Mouse (Mus musculus) spleen, adult 18-20 months (tissue): ENCODE data around the gene Thsd4.
A peak's percentile ranks its signal among the peaks of the same experiment; 100 is the strongest.
"Not testable (repeated sequence)": the region's sequence is repeated elsewhere in the genome, so short reads cannot be mapped to it uniquely, and the experiment has no call there.

Source experiments
- DNase-seq, 2 experiments: peaks; one replicate each; pipeline ENCODE4 v3.0.0; 2022; ENCODE audit warnings: mixed read lengths in 2 of 2

The Thsd4 gene

DNA sequence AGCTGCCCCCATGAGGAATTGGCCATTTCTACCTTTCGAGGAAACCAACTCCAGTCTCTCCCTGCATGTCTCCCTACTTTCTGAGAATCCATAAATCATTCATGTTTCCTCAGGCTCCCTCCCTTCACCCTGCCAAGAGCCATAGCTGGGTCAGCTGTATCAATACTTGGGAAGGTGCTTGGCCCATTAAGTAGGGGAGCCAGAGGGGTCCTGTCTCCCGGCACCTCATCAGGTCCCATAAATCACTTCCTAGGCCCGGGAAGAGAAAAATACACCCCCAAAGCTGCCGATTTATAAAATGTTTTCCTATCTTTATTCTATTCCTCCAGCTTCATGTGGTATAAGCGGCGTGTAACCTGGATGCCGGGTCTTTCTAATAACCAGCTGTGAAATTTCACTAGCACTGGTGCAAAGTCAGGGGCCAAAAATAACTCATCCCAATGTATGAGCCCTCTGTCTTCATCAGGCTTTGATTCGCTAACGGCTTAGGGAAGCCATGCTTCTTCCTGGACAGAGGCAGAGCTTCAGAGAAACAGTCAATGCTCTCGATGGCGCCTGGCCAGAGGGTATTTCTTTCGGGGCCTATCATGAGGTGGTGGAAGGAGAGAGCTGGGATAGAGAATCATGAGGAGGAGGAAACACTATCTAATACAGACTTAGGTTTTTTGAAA, 323.2 kb downstream of the Thsd4 start:
- no peak for DNase-seq

DNA sequence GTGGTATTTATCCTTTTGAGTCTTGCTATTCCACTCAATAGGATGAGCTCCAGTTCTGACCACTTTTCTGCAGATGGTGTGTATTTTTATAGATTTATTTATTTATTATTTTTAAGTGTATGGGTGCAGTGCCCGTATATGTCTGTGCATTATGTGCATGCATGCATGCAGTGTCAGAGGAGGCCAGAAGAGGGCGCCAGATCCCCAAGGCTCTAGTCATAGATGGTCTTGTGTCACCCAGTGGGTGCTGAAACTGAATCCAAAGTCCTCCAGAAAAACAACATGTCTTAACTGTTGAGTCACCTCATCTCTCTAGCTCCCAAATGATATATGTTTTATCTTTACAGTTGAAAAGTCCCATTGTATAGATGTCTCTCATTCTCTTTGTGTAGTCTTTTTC, 326.3 kb downstream of the Thsd4 start:
- DNase-seq: no peak

DNA sequence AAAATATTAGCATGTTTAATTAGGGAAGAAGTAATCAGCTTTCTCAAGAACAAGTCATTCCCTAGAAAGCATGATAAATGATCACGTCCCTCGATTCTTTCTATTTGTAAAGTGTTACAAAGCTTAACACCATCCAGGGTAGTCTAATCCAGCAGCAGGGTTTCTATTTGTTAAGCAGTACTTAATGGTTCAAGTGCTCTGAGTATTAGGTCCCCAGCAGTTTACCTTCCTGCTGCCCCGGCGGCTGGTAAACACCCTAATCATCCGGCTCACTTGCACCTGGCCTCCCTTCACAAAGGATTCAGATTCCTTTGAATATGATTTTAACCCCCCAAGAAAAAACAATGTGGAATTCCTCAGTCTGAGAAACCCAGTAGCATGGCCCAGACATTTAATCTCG, 326.9 kb downstream of the Thsd4 start:
- no peak for DNase-seq

DNA sequence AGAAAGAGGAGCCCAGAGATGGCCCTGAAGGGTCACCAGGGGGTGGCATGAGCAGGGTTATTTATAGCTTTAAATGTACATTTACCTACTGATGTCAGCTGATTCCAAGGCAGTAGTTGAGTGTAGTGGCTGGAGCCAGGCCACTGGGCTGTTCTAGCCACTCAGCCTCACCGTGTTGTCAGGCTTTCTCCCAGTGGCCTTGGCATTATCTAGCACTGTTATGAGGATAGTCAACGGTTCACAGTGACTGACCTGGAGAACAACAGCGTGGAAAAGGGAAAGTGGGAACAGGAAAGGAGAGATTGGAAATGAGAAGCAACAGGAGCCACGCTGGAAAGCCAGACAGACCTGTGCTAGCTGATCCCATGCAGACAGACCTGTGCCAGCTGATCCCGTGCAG, 329.5 kb downstream of the Thsd4 start:
- no peak for DNase-seq

DNA sequence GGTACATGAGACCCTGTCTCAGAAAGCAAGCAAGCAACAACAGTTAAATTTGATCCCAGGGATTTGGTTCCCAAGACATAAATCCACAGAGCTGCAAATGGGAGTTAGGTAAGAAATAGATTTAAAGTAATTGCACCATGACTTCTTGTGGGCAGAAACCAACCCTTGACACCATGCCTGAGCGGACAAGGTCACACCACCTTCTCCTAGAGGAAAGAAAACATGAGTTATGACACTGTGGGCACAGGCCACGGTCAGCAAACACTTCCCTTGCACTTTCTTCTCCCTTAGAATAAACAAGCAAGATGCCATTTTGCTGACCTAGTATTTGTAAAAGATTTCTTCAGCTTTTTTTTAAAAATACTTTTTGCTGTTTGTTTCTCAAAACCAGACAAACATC, 334.4 kb downstream of the Thsd4 start:
- DNase-seq: no peak

DNA sequence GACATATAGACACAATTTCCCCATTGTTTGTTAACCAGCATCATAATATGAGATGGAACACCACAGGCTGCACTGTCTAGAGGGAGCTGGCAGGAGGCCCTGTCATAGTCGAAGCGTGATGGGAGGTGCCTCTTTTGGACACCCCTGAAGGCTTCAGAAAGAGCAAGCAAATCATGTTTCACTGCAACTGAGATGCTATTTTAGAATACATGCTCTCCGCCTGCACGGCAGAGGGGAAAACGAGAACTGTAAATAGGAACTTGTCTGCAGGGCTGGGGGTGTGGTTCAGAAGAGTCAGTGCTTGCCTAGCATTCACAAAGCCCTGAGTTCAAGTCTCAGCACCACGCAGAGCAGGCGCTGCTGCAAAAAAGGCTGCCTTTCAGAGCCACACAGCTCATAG, 334.9 kb downstream of the Thsd4 start:
- peak; percentile 18 to 23 for DNase-seq

DNA sequence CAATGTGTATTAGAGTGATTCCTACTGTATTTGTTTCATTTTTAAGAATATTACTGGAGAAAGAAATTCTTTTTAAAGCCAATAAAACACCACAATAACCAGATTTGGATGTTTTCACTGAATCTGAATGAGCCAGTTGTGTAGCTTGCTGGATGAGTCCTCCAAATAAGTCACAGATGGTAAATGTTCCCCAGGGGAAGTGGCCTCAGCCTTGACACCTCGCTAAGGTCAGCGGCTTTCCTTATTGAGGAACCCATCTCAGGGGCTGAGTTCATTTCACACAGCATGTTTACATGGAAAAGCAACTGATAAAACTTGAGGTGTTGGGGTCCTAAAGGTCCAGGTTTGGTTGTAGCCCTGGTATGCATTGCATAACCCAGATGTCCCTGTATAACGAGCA, 337.8 kb downstream of the Thsd4 start:
- no peak for DNase-seq

DNA sequence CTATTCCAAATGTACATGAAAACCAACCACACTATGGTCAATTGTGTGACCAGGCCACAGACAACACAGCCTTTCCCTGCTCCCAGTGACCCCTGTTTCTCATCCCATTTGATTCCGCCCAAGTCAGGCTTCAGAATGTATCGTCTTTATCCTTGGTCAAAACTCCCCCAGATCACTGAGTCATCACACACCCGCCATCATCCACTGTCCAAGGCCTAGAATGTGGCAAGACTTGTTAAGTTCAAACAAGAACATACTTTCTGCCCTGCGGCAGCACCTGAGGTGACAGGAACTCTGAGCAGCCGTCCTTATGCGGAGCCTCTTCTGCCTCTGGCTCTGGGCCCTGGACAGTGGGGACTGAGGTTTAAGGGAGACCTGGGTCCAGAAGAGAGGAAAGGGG, 339.5 kb downstream of the Thsd4 start:
- DNase-seq: no peak

DNA sequence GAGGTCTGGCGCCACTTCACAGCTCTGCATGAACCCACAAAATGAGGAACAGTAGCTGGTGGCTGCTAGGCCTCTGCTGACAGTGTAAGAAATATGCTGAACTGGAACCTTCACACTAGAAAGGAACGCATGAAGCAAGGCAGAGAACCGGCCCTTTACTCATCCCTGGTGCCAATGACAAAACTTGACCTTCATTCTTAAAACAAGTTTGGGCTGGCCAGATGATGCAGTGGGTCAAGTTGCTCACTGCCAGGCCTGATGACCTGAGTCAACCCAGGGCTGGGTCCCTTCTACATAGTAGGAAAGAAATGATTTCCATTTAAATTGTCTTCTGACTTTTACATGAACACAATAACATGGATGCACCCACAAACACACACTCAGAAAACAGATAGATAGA, 340.9 kb downstream of the Thsd4 start:
- DNase-seq: no peak

DNA sequence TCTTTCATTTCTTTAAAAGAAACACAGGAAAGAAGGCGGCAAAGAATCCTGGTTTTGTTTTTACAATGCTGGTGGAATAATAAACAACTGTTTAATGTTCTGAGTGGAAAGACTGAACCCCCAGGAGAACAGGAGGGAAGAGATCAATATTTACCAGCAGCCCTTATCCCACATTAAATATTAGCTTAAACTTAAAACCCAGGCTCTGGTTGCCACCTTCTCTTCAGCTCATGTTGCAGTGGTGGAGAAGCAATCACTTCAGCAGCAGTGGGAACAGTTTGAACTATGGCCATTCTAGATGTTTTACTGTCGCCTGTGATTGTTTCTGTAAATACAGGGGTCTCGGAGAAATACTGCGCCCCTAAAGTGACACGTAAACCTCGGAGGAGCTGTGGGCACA, 341.7 kb downstream of the Thsd4 start:
- no peak for DNase-seq

DNA sequence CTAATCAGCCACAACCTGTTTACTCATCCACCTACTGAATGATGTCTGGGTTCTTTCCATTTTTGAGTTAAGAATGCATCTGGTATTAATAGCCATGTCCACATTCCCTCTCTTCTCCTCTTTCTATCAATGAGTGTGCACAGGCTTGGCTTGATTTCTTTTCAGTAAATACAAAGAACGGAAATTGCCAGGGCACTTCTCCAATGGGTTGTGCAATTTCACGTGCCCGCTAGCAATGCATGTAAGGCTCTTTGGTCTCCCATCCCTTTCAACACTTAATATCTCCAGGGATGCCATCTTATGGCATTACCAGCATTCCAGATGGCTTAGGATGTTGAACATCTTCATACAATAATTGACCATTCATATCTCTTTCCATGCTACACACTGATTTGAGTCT, 345.5 kb downstream of the Thsd4 start:
- DNase-seq: no peak

DNA sequence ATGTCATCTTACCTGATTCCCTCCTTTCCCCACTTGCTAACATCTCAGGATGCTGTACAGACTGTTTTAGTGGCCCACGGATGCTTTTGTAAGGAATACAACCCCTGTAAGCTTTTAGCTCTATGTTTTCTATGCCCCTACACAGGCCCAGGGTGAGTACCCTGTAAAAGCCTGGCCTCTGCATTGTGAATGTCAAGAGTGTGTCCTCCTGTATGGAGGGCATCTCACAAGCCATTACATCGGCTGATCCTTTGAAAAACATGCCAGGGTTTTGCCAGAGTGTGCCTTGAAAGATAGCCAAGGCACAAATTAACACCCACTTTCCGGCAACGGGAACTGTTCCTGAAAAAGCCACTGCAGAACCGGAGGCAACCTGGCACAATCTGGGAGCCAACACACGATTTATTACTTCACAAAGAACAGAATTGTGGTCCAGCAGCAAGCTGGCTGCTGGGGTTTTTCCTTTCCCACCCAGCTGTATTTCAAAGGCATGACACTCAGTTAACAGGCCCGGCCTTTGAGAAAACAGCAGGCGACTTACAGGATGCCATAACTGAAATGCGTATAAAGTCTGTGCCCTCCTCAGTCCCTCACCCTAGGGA, 349.3 kb downstream of the Thsd4 start:
- DNase-seq: not testable (repeated sequence)

DNA sequence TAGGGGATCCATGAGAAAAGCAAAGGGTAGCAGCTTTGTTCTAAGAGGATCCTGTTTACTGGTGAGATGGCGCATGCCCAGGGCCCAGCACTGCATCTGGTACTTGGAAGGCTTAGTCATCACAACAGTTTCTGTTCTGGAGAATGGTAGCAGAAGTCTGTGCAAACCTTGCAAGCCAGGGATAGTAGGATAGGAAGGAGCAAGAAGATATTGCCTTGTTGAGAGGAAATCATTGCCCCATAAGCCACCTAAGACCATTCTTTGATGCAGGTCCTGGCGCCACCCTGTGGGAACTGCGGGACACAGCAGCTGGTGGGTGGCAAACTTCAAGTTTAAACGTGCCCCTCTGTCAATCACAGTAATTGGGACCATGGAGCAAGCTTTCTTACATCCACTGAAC, 354.9 kb downstream of the Thsd4 start:
- no peak for DNase-seq

DNA sequence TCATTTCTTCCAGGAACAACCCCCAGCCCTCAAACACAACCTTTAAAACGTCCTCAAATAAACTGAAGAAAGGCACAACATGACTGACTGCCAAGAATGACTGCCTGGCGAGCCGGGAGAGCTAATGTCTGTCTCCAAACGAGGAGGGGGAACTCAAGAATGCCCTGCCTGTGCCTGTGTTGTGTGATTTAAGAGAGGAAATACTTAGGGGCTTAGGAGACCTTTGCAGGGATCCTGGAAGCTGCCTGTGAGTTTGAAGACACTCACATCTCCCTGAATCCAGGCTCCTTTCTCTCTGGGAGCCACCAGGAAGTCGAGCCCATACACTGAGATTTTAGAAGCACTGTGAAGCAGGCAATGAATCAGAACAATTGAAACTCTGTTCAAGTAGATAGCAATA, 361.0 kb downstream of the Thsd4 start:
- DNase-seq: no peak

DNA sequence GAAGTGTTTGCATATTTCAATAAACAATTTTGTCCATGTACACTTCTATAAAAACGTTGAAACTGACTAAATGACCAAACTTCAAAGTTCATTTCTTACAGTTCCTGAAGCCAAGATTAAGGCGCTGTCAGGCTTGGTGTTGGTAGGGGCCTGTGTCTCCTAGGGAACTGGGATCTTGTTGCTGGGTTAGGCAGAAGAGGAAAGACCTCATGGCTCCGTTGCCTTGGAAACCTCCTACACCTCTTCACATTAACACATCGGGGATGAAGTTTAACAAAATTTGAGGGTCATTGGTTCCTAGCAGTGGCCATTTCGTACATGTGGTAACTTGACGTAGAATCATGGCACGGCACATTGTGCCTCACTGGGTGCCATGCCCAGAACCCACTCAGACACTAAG, 361.7 kb downstream of the Thsd4 start:
- no peak for DNase-seq

DNA sequence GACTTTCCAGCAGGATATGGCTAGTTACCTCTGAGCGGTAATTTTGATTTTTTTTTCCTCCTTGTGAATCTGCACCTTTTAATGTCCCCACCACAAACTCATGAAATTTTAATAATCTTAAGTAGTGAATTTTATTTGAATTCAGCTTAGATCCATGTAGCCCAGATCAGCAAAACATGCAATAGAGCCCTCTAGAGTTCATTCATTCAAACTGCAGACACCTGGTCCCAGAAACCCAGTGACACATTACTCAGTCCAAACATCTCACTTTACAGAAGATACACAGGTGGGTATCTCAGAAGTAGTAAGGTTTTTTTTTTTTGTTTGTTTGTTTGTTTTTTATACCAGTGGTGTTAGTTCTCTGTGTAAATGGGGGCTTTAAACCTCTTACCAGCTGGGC, 368.9 kb downstream of the Thsd4 start:
- DNase-seq: no peak

DNA sequence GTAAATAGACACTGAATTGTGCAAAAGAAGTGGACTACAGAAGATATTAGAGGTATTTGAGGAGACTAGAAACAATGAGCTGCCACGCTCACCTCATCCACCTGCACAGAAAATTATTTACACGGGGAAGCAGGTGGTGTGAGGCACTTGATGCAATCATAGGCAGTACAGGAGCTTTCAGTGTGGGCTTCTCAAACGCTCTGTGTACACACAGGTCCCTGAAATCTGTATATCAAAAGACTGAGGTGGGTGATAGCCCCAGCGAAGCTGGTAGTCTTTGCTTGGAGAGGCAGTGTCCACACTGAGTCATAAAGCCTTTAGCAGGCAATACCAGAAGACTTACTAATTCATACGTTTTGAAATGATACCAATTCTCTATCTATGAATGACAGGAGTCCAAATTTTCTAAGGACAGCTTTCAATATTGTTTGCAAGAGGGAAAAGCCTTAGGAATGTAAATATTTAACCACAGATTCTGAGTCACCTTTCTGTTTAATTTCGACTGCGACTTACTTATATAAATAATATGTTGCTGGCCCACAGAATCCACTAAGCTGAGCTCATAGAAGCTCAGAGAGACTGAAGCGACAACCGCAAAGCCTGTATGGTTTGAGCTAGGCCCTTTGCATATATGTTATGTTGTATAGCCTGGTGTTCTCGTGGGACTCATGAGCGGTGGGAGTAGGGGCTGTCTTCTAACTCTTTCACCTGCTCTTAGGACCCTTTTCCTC, 369.8 kb downstream of the Thsd4 start:
- no peak for DNase-seq

DNA sequence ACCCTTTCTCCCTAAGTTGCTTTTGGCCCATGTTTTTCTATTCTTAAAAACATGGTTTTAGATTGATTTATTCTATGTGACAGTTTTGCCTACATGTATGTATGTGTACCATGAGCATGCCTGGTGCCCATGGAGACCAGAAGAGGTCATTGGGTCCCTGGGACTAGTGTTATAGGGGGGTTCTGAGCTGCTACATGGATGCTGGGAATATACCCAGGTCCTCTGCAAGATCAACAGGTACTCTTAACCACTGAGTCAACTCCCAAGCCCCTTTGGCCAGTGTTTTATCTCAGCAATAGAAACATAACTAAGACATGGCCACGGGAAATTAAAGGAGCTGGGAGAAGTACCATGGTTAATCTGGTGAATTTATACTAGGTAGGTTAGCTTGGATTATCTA, 371.3 kb downstream of the Thsd4 start:
- no peak for DNase-seq

DNA sequence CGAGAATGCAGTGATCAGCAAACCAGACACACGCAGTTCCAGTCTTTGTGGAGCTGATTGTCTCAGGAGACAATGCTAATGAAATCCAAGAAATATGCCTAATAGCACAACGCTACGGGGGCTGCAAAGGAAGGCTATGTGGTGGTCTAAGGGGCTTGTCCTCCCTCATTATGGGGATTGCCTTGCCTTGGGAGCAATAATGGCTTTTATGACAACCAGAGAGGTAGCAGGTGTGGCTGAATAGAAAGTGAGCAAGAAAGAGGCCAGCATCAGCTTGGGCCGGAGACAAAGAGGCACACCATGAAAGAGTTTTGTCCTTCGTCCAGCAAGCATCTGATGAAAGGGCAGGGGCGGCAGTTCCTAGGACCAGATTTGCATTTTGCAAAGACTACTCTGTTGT, 372.9 kb downstream of the Thsd4 start:
- DNase-seq: no peak

DNA sequence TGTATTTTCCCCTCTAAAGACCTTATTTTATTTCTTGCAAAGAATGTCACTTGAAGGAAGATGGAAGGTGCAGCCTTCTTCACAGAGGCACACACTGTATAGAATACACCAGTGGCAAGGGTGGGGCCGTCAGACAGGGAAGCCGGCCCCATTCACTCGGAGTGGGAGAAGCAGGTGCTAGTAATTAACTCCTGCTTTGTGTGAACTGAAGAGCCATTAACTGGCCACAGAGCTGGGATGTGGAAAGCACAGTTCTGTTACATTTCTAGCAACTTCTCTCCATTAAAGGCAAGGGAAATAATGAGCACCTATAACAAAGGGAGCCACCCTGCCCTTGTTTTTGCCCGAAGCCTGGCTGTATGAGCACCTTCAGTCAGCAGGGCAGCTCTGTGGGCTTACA, 374.4 kb downstream of the Thsd4 start:
- no peak for DNase-seq

DNA sequence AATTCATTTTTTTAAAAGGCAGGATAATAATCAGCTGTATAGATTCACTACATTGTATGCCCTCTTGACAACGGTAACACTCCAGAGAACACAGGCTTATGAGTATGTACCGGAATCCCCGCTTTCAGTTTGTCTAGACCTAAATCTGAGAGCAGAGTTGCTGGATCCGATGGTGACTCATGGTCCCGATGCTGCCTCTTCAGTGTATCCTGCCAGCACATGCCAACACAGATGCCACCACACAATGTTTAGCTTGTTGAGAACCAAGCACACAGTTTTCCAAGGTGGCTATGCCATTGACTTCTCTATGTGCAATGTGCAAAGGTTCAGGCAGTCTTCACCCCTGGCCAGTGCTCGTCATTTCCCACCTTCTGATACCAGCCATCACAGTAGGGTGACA, 378.0 kb downstream of the Thsd4 start:
- DNase-seq: no peak

DNA sequence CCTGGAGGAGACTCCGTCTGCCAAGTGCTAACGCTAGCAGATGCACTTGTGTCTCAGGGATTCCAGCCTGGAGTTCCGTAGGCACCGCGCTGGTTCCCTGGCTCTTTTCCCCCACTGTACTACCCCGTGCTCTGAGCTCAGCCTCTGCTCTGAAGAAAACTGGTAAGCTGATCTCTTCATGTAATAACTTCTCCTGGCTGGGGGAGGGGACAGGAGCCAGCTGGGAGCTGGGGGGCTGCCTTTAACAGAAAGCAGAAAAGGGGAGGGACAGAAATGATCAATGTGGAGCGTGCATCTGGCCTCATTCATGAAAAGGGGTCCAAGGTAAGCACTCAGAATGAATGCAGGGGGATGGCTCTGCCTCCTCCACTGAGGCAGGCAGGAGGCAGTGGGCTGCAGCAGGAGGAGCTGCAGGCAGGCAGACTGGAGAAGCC, 380.7 kb downstream of the Thsd4 start:
- DNase-seq: no peak

DNA sequence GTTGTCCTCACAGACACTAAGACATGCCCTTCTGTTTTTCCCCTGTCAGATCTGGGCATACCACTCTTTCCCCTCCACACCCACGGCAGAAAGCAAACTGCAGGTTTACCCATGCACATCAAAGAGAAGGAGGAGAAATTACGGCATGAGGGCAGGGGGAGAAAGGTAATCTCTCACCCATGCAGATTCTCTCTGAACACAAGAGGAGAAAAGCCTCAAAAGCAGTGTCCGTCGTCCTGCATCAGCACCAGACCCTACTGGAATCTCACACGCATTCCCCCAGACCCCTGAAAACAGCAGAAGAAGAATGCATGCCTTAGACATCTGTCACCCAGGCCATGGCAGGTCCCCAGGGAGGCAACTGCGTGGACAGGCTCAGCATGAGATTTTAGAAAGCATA, 381.4 kb downstream of the Thsd4 start:
- DNase-seq: no peak

DNA sequence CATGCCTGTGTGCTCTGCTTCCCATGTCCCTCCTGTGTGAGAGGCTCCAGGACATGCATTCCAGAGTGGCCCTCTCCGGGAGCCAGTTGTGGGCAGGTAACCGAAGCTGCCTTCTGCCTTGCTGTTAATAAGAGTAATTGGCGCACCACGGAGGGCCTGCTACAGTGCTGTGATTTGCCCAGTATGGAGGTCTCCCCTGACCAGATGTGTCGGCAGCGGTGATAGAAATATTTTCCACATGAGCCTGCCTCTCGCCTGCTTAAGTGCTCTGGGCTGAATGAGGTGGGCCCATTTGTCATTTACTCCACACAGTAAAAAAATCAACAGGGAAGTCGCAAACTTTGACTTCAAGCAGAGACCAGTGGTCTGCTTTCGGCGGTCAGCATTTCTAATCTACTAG, 382.4 kb downstream of the Thsd4 start:
- no peak for DNase-seq
